Mouse (Mus musculus): Measurements from ENCODE around the gene Sh3bgr. TPM values are rescaled to one million over a fixed set of nuclear protein-coding genes. Genes with fewer than 3 reads are reported as not detected.
A peak's percentile ranks its signal among the peaks of the same experiment; 100 is the strongest.

Sh3bgr gene
- polyA plus RNA-seq (2015; fragmentation: Nextera tagmentation; extraction: Ambion mirVana), result 3.0 and 4.6 TPM in 2 replicates

DNA sequence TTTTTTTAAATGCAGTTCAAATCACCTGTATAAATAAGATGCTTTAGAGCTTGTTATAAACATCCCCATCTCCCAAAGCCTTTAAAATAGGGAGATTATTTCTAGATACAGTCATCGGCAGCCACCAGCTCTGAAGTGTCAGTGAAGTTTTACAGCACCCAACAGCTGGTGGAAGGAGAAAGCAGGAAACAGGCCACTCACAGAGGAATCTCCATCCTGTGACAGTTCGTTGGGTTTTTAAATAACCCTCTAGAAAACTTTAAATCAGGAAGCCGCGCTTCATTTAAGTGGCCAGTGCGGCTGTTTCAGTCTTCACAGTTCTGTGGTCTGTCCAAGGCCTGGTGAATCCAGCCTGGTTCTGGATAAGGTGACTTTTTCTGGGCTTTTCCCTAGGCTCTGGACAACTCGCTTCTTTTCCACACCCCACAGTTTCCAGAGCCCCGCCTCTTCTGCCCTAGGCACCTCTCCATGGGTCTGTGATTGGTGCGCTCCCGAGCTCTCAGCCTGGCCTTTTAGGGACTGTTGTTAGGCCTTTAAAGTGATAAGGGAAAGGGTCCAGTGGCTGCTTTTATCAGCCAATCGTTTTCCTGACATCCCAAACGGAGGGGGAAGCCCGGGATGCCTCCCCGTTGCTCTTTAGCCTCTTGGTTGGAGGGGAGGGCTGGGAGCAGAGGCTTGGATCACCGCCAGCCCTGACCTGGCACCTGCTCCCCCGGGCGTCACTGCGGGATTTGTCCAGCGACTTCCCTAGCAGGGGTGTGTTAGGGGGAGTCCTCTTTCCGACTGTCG, at the start of gene Sh3bgr:
Sh3bgr (plus strand) TSS at position 538 of the 789 bp plus-strand sequence.
- peak within 1 kb of the TSS; percentile 29 for H3K4me3 ChIP-seq
- H3K9ac ChIP-seq, result peak within 1 kb of the TSS; percentile 50
- H3K27ac ChIP-seq (replicated peaks), result no peak within 1 kb of the TSS
- H3K4me2 ChIP-seq, result peak within 1 kb of the TSS; percentile 63
- H3K36me3 ChIP-seq, result no peaks in the 10 kb centered on the region
- no peaks in the 10 kb centered on the region for H3K9me3 ChIP-seq
- H3K4me1 ChIP-seq (replicated peaks), result peaks cover 16% of the 10 kb centered on the region
- ATAC-seq (ENCODE audit: low read depth), result peak; percentile 83
- no peaks in the 10 kb centered on the region for H3K27me3 ChIP-seq
- 6% methylated on average over 20 of the region's 20 CpGs for WGBS

DNA sequence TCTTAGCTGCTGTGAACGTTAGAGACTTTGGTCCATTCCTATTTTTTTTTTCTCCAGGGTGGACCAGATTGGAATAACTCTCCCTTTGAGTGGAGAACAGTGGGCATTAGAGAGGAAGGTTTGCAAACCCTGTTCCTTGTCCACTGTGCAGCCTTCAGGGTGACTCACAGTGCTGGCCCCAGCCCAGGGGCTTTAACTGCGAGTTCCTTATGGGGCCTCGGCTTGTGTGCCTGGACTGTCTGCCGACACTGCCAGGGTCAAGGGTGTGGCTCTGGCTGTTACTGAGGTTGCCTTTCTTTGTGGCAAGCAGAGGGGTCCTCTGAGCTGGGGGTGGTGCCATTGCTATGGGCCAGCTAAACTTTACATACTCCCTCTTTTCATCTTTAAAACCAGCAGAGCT, 49.3 kb upstream of the Sh3bgr start:
- 75% methylated on average over 4 of the region's 4 CpGs for WGBS
- Histone ChIP-seq H3K4me1 (replicated peaks) (peaks cover 15% of the 10 kb centered on the region), H3K9ac (no peak overlapping the region)

GRCm38 (mm10) chr16:96151551-96151950, 48.7 kb upstream of the Sh3bgr start:
- 0 out of 2 replicates have a peak overlapping the region, but pooled peaks have one; percentile 17 for H3K9ac ChIP-seq
- 26% methylated on average over 9 of the region's 9 CpGs for WGBS

More for the DNA sequence above, 49.3 kb upstream of the Sh3bgr start:
- no peaks in the 10 kb centered on the region for H3K9me3 ChIP-seq
- H3K4me3 ChIP-seq, result no peak overlapping the region
- H3K27me3 ChIP-seq, result no peaks in the 10 kb centered on the region
- H3K36me3 ChIP-seq, result peaks cover 32% of the 10 kb centered on the region
- no peak overlapping the region for H3K27ac ChIP-seq (replicated peaks)
- ATAC-seq (ENCODE audit: low read depth), result no peak
- no peak overlapping the region for H3K4me2 ChIP-seq

DNA sequence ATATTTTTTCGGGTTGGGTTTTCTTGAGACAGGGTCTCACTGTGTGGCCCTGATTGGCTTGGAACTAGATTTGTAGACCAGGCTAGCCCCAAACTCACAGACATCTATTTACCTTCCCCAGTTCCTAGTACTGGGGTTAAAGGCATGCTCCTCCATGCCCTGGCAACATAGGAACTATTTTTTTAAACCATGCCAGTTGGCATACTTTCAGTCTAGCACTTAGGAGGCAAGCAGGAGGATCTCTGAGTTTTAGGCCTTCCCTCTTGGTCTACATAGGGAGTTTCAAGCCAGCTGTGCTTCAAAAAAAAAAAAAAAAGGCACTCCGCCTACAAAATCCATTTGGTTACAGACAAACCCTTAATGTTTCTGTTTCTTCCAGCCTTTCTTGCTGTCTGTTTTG, 45.8 kb upstream of the Sh3bgr start:
- no peaks in the 10 kb centered on the region for H3K27me3 ChIP-seq
- no peak overlapping the region for H3K27ac ChIP-seq (replicated peaks)
- no peaks in the 10 kb centered on the region for H3K9me3 ChIP-seq
- H3K4me1 ChIP-seq (replicated peaks), result peaks cover 34% of the 10 kb centered on the region
- H3K4me2 ChIP-seq, result no peak overlapping the region
- H3K36me3 ChIP-seq, result peaks cover 35% of the 10 kb centered on the region
- H3K4me3 ChIP-seq, result no peak overlapping the region
- ATAC-seq (ENCODE audit: low read depth), result no peak
- WGBS, result 91% methylated on average over 2 of the region's 2 CpGs
- H3K9ac ChIP-seq, result no peak overlapping the region

More at GRCm38 (mm10) chr16:96151551-96151950, 48.7 kb upstream of the Sh3bgr start:
- H3K27me3 ChIP-seq, result no peaks in the 10 kb centered on the region
- H3K4me3 ChIP-seq, result no peak overlapping the region
- H3K9me3 ChIP-seq, result no peaks in the 10 kb centered on the region
- no peak overlapping the region for H3K27ac ChIP-seq (replicated peaks)
- H3K4me1 ChIP-seq (replicated peaks), result peaks cover 13% of the 10 kb centered on the region
- H3K36me3 ChIP-seq, result peaks cover 35% of the 10 kb centered on the region
- ATAC-seq (ENCODE audit: low read depth), result peak; percentile 36; the same call in 1 of the 2 replicates
- no peak overlapping the region for H3K4me2 ChIP-seq

- 85% methylated on average over 8 of the region's 8 CpGs for WGBS
- H3K27ac ChIP-seq (replicated peaks), result no peak overlapping the region
- H3K27me3 ChIP-seq, result no peaks in the 10 kb centered on the region
- H3K4me2 ChIP-seq, result no peak overlapping the region
- peaks cover 35% of the 10 kb centered on the region for H3K36me3 ChIP-seq
- no peak overlapping the region for H3K9ac ChIP-seq
- H3K9me3 ChIP-seq, result no peaks in the 10 kb centered on the region
- H3K4me3 ChIP-seq, result no peak overlapping the region
- peaks cover 40% of the 10 kb centered on the region for H3K4me1 ChIP-seq (replicated peaks)
- ATAC-seq (ENCODE audit: low read depth), result no peak
These were observed 44.2 kb upstream of the Sh3bgr start for GRCm38 (mm10) chr16:96156019-96156418.

GRCm38 (mm10) chr16:96157171-96157570, 43.1 kb upstream of the Sh3bgr start:
- Histone ChIP-seq H3K27me3 (no peaks in the 10 kb centered on the region), H3K27ac (replicated peaks) (peak overlapping the region; percentile 42), H3K4me2 (no peak overlapping the region), H3K9me3 (no peaks in the 10 kb centered on the region), H3K9ac (no peak overlapping the region), H3K36me3 (peaks cover 33% of the 10 kb centered on the region), H3K4me1 (replicated peaks) (peaks cover 40% of the 10 kb centered on the region), H3K4me3 (no peak overlapping the region)
- WGBS, result 77% methylated on average over 11 of the region's 11 CpGs
- no peak; the same call in 1 of the 2 replicates for ATAC-seq (ENCODE audit: low read depth)

GRCm38 (mm10) chr16:96158511-96159080, 41.7 kb upstream of the Sh3bgr start:
- no peak for ATAC-seq (ENCODE audit: low read depth)

DNA sequence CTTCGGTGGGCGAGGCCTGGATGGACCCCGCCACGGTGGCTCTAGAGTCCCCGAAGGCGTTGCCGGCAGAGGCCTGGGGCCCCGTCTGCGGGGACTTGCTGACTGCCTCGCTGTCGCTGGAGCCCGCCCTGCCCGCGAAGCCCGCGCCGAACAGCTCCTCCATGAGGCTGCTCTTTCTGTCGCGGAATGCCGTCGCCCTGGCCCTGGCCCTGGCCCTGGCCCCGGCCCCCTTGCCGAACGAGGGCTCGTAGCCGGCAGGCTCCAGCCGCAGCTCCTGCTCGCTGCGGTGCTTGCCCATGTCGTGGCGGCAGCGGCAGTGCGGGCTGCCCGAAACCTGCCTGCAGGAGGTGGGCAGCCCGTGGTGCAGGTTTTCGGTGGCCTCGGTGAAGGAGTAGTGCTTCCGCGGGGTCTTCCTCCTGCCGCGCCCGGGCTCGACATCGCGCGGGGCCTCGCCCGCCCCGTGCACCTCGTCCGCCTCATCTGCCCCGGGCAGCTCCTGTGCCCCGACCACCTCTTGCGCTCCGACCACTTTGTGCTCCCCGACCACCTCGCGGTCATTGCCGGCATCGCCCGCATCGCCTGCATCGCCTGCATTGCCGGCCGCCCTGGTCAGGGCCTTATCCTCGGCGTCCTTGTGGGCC, 41.0 kb upstream of the Sh3bgr start:
- Histone ChIP-seq H3K36me3 (peaks cover 13% of the 10 kb centered on the region; the same call in 1 of the 2 replicates), H3K9ac (peak overlapping the region; percentile 81), H3K9me3 (no peaks in the 10 kb centered on the region), H3K4me3 (peak overlapping the region; percentile 50), H3K4me1 (replicated peaks) (peaks cover 40% of the 10 kb centered on the region), H3K27ac (replicated peaks) (peak overlapping the region; percentile 85), H3K27me3 (no peaks in the 10 kb centered on the region), H3K4me2 (peak overlapping the region; percentile 88)
- WGBS, result under 1% methylated on average over 65 of the region's 67 CpGs
- ATAC-seq (ENCODE audit: low read depth), result peak; percentile 68

More at GRCm38 (mm10) chr16:96158511-96159080, 41.7 kb upstream of the Sh3bgr start:
- Histone ChIP-seq H3K9ac (peak overlapping the region; percentile 81), H3K4me2 (peak overlapping the region; percentile 88), H3K9me3 (no peaks in the 10 kb centered on the region), H3K36me3 (peaks cover 19% of the 10 kb centered on the region), H3K27ac (replicated peaks) (0 out of 2 replicates have a peak overlapping the region, but pooled peaks have one; percentile 85), H3K4me3 (peak overlapping the region; percentile 50), H3K4me1 (replicated peaks) (peaks cover 40% of the 10 kb centered on the region), H3K27me3 (no peaks in the 10 kb centered on the region)
- 40% methylated on average over 12 of the region's 12 CpGs for WGBS

GRCm38 (mm10) chr16:96159794-96160346, 40.4 kb upstream of the Sh3bgr start:
- 77% methylated on average over 20 of the region's 20 CpGs for WGBS
- Histone ChIP-seq H3K27ac (replicated peaks) (peak overlapping the region; percentile 85), H3K9me3 (no peaks in the 10 kb centered on the region), H3K36me3 (0 out of 2 replicates have a peak, but pooled peaks cover 6% of the 10 kb centered on the region), H3K9ac (peak overlapping the region; percentile 81), H3K4me1 (replicated peaks) (peaks cover 40% of the 10 kb centered on the region), H3K27me3 (no peaks in the 10 kb centered on the region), H3K4me2 (peak overlapping the region; percentile 88), H3K4me3 (peak overlapping the region; percentile 50)
- no peak; the same call in 1 of the 2 replicates for ATAC-seq (ENCODE audit: low read depth)

DNA sequence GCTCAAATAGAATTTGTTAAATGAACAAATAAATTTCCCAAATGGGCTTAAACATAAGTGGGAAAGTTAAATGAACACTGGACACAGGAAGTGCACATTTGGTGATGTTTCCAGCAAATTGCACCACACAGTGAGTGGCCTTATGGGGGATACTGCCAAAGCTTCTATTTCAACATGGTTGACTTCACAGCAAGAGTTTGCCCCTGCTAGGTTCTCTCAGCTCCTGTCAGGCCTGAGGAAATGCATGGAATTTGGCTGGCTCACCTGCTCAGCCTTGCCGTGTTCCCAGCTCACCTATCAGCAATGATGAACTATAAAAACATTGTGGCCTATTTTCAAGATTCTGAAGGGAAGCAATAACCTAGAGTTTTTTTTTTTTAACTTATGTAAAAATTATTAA, 39.3 kb upstream of the Sh3bgr start:
- Histone ChIP-seq H3K27ac (replicated peaks) (no peak overlapping the region), H3K4me3 (no peak overlapping the region), H3K27me3 (no peaks in the 10 kb centered on the region), H3K4me2 (no peak overlapping the region), H3K9ac (no peak overlapping the region), H3K36me3 (0 out of 2 replicates have a peak, but pooled peaks cover 4% of the 10 kb centered on the region), H3K9me3 (no peaks in the 10 kb centered on the region), H3K4me1 (replicated peaks) (peaks cover 39% of the 10 kb centered on the region)
- ATAC-seq (ENCODE audit: low read depth), result no peak
- 89% methylated on average over 1 of the region's 1 CpGs for WGBS

DNA sequence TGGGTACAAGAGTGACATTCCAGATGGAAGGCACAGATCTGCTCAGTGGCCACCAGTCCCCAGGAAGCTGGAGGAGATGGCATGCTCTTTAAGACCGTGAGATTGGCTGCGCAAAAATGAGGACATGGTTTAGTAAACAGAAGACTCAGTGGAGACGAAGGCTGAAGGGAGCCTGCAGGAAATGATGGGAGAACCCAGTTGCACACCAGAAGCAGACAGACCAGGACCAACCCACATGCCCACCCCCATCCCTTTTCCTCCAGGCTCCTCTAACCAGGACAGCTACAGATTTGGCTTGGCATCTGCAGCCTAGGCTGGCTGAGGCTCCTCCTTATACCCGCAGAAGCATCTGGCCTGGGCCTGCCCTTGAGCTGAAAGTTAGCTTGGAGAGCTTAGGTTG, 38.9 kb upstream of the Sh3bgr start:
- Histone ChIP-seq H3K4me2 (no peak overlapping the region), H3K9ac (no peak overlapping the region), H3K36me3 (no peaks in the 10 kb centered on the region), H3K27me3 (no peaks in the 10 kb centered on the region), H3K4me3 (no peak overlapping the region), H3K27ac (replicated peaks) (no peak overlapping the region), H3K9me3 (no peaks in the 10 kb centered on the region), H3K4me1 (replicated peaks) (peaks cover 35% of the 10 kb centered on the region)
- ATAC-seq (ENCODE audit: low read depth), result no peak
- 89% methylated on average over 4 of the region's 4 CpGs for WGBS
